Mouse (Mus musculus): ENCODE measurements at regions not wholly inside any gene's neighbourhood (a gene's known extent, or its start where the extent isn't known, plus 50 kb on each side); places are given as distances from the start of the nearest gene placed in this dataset.
"Not testable (repeated sequence)": the region's sequence is repeated elsewhere in the genome, so short reads cannot be mapped to it uniquely, and the experiment has no call there.

GRCm38 (mm10) chr5:59831836-59832235 is 1976.8 kb upstream of the G6pd2 start:
- no peak for DNase-seq (ENCODE audit: low read depth, low spot score)

- no peak for DNase-seq (ENCODE audit: low read depth, low spot score)
Measured at GRCm38 (mm10) chr5:59845745-59846144, 1962.9 kb upstream of the G6pd2 start.

GRCm38 (mm10) chr5:59847643-59848042 is 1961.0 kb upstream of the G6pd2 start:
- no peak for DNase-seq (ENCODE audit: low read depth, low spot score)

DNA sequence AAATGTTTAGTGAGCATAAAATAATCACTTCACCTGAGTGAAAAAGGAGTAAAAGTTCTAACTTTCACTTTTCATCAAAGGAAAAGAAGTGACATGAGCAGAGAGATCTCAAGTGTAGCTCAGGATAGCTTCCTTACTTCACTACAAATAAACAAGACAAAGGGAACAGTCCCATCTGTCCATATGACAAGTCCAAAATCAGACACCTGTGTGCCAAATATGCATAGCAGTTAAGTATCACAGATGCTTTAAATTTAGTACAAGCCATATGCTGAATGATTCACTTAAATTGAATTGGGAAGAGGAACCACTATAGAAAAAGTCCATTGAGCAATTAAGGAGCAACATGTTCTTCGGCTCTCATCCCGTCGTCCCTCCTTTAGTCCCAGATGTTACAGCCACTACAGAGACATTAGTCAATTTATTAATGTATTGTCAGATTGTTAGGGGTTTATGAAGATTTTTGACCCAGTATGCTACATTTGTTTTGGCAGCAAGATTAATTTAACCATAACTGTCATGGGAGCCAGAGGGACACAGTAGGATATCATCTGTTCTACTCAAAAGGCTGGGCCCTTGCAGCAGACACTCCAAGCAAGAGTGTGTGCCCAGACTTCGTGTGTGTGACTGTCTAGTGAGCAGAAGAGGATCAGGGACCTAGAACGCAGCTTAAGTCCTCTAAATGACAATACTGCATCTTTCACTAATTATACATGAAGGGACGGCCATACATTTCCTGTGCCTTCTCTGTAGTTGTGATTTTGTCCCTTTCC is 1914.5 kb upstream of the G6pd2 start:
- DNase-seq (ENCODE audit: low read depth, low spot score): no peak

DNA sequence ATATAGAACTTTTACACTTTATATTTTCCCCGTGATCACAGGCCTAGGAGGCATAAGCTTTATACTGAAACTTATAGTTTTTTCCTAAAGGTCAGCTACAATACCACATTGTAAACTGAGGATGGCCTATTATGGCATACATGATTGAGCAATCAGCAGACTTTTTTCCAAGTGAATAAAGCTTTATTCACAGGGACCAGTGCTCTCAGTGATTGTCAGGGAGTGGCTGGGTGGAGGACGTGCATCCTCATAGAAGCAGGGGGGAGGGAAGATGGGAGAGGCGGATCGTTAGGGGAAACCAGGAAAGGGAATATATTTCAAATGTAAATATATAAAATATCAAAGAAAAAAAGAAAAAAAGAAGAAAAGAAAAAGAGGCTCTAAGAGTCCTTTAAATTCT is 1886.7 kb upstream of the G6pd2 start:
- DNase-seq (ENCODE audit: low read depth, low spot score): no peak

DNA sequence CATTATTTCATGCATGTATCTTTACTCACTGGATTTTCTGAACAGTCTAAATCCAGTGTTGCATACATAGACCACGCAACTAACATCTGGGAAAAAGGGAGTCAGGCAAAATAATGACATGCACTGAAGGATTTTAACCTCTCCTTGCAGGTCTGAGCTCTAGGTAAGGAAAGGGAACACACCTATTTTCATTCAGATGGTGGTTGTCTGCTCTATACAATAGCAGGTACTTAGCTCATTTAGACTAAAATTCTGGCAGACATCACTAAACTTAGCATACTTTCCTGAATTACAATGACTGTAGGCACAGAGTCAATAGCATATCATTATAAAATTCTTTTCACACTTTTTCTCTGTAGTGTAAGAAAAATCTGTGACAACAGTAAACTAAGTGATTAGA is 1867.8 kb upstream of the G6pd2 start:
- DNase-seq (ENCODE audit: low read depth, low spot score): no peak

GRCm38 (mm10) chr5:59945761-59946160 is 1862.9 kb upstream of the G6pd2 start:
- DNase-seq (ENCODE audit: low read depth, low spot score): no peak

- DNase-seq (ENCODE audit: low read depth, low spot score): no peak
Measured at GRCm38 (mm10) chr5:59947831-59948568, 1860.6 kb upstream of the G6pd2 start.

DNA sequence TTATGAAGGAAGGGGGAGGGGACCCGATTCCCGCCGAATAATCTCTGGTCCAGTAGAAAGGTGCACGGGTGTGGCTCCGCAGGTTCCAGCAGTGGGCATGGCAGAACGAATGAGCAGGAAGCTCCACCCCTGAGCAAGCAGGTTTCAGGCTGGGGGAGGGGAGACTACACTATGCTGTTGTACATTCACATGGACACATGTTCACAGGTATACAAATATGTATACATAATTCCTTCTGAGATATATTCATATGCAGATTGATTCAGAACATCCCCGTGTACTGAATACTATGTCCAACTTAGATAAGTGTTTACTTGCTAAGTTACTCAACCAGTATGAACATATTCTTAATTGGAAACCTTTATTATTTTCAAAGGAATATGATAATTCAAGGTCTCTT is 1852.4 kb upstream of the G6pd2 start:
- DNase-seq (ENCODE audit: low read depth, low spot score): not testable (repeated sequence)

- peak; percentile 7 for DNase-seq (ENCODE audit: low read depth, low spot score)
Measured at GRCm38 (mm10) chr5:59996698-59997097, 1811.9 kb upstream of the G6pd2 start.

DNA sequence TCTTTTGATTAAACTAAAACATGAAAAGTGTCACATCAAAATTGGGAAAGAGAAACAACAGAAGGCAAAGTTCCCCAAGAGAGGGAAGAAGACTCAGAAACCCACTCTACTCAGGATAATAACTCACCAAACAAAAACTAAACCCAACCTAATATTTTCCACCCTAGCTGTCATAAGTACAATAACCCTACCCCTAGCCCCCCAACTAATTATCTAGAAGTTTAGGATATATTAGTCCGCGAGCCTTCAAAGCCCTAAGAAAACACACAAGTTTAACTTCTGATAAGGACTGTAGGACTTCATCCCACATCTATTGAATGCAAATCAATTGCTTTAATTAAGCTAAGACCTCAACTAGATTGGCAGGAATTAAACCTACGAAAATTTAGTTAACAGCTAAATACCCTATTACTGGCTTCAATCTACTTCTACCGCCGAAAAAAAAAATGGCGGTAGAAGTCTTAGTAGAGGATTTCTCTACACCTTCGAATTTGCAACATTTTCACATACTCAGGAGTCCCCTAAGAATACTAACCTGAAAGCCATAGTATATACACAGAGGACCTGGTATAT is 1765.9 kb upstream of the G6pd2 start:
- DNase-seq (ENCODE audit: low read depth, low spot score): not testable (repeated sequence)

- no peak for DNase-seq (ENCODE audit: low read depth, low spot score)
Measured at GRCm38 (mm10) chr5:60049053-60049452, 1759.6 kb upstream of the G6pd2 start.

GRCm38 (mm10) chr5:60061178-60061577 is 1747.4 kb upstream of the G6pd2 start:
- DNase-seq (ENCODE audit: low read depth, low spot score): no peak
